Mouse (Mus musculus) MEL (cell line): ENCODE data around the gene Tmed10. TPM values are rescaled to one million over a fixed set of nuclear protein-coding genes. Genes with fewer than 3 reads are reported as not detected.

Experiments
- DNase-seq: peaks from one replicate; pipeline ENCODE4 v3.0.0; 2011; ENCODE audit warnings: low read depth, low spot score
- H3K27ac ChIP-seq: 2 replicates; pipeline ENCODE4 v1.5.1; 2012; ENCODE audit warnings: low read depth, mild to moderate bottlenecking, control low read depth, low read length, moderate library complexity; ENCODE audit not compliant: control insufficient read depth
- H3K27me3 ChIP-seq, 2 experiments: fragments of 150-350 bp in 1 of 2; sonication (generic) in 1 of 2; 2 replicates each; pipeline ENCODE4 v1.6.1; 2012; ENCODE audit warnings: low read length in 2 of 2, mild to moderate bottlenecking in 2 of 2, improper control_type of control experiment in 1 of 2, moderate library complexity in 1 of 2; ENCODE audit not compliant: insufficient read depth in 2 of 2, control insufficient read depth in 1 of 2
- H3K36me3 ChIP-seq, 2 experiments: 2 replicates each; pipeline ENCODE4 v1.6.1; 2012 to 2014; ENCODE audit warnings: low read length in 2 of 2, improper control_type of control experiment in 1 of 2, inconsistent platforms in 1 of 2, mild to moderate bottlenecking in 1 of 2; ENCODE audit not compliant: insufficient read depth in 2 of 2, control insufficient read depth in 1 of 2
- H3K4me1 ChIP-seq, 2 experiments: fragments of 150-350 bp in 1 of 2; sonication (generic) in 1 of 2; 2 replicates each; pipeline ENCODE4 v1.6.1; 2012; ENCODE audit warnings: low read length in 2 of 2, improper control_type of control experiment in 1 of 2, mild to moderate bottlenecking in 1 of 2; ENCODE audit not compliant: insufficient read depth in 2 of 2, control insufficient read depth in 1 of 2
- H3K4me3 ChIP-seq, 2 experiments: fragments of 150-350 bp in 1 of 2; sonication (generic) in 1 of 2; 2 replicates each; pipeline ENCODE4 v1.5.1; 2012; ENCODE audit warnings: low read depth in 2 of 2, low read length in 2 of 2, mild to moderate bottlenecking in 2 of 2, moderate library complexity in 2 of 2, control low read depth in 1 of 2, improper control_type of control experiment in 1 of 2; ENCODE audit not compliant: control insufficient read depth in 1 of 2, insufficient read depth in 1 of 2
- H3K79me2 ChIP-seq: 2 replicates; pipeline ENCODE4 v1.6.1; 2012; ENCODE audit warnings: mild to moderate bottlenecking, low read length, moderate library complexity; ENCODE audit not compliant: control insufficient read depth, poor library complexity, insufficient read depth
- H3K9ac ChIP-seq: 2 replicates; pipeline ENCODE4 v1.6.1; 2012; ENCODE audit warnings: low read depth, mild to moderate bottlenecking, control low read depth, low read length, moderate library complexity; ENCODE audit not compliant: control insufficient read depth, poor library complexity, severe bottlenecking
- H3K9me3 ChIP-seq: fragments of 150-350 bp; sonication (generic); replicated peaks from 2 replicates; pipeline ENCODE4 v1.6.1; 2012; ENCODE audit warnings: mild to moderate bottlenecking, low read length, improper control_type of control experiment, moderate library complexity; ENCODE audit not compliant: insufficient read depth
- CHD1 ChIP-seq: IDR thresholded peaks from 2 replicates; pipeline ENCODE4 v1.6.1; 2012; ENCODE audit warnings: low read depth, mild to moderate bottlenecking, inconsistent platforms, low read length, improper control_type of control experiment
- CHD2 ChIP-seq: IDR thresholded peaks from 2 replicates; pipeline ENCODE4 v1.6.1; 2011; ENCODE audit warnings: low read length, improper control_type of control experiment
- CTCF ChIP-seq, 3 experiments: IDR thresholded peaks in 2 of 3; conservative IDR thresholded peaks in 1 of 3; 2 replicates each; pipeline ENCODE4 v1.5.1; 2011 to 2012; ENCODE audit warnings: low read length in 3 of 3, low read depth in 2 of 3, mild to moderate bottlenecking in 2 of 3, improper control_type of control experiment in 1 of 3, inconsistent platforms in 1 of 3, mixed read lengths in 1 of 3, moderate library complexity in 1 of 3; ENCODE audit not compliant: control insufficient read depth in 1 of 3, insufficient read depth in 1 of 3, poor library complexity in 1 of 3, severe bottlenecking in 1 of 3
- ELF1 ChIP-seq: IDR thresholded peaks from 2 replicates; pipeline ENCODE4 v1.6.1; 2014; ENCODE audit warnings: low read depth, mild to moderate bottlenecking, inconsistent platforms, low read length, improper control_type of control experiment, moderate library complexity
- EP300 ChIP-seq, 2 experiments: IDR thresholded peaks; 2 replicates each; pipeline ENCODE4 v1.6.1; 2011; ENCODE audit warnings: improper control_type of control experiment in 2 of 2, low read length in 2 of 2, low read depth in 1 of 2, mild to moderate bottlenecking in 1 of 2
- ETS1 ChIP-seq: IDR thresholded peaks from 2 replicates; pipeline ENCODE4 v1.6.1; 2012; ENCODE audit warnings: low read depth, mild to moderate bottlenecking, inconsistent platforms, low read length, improper control_type of control experiment, moderate library complexity
- GABPA ChIP-seq: IDR thresholded peaks from 2 replicates; pipeline ENCODE4 v1.6.1; 2012; ENCODE audit warnings: low read depth, mild to moderate bottlenecking, inconsistent platforms, low read length, improper control_type of control experiment, moderate library complexity
- HCFC1 ChIP-seq: IDR thresholded peaks from 2 replicates; pipeline ENCODE4 v1.6.1; 2012; ENCODE audit warnings: low read depth, mild to moderate bottlenecking, inconsistent platforms, low read length, improper control_type of control experiment, moderate library complexity
- JUND ChIP-seq: IDR thresholded peaks from 2 replicates; pipeline ENCODE4 v1.6.1; 2011; ENCODE audit warnings: low read depth, mild to moderate bottlenecking, improper control_type of control experiment, low read length
- KAT2A ChIP-seq: conservative IDR thresholded peaks from 2 replicates; pipeline ENCODE4 v1.6.1; 2012; ENCODE audit warnings: low read depth, low read length, improper control_type of control experiment, inconsistent platforms
- MEF2A ChIP-seq: IDR thresholded peaks from 2 replicates; pipeline ENCODE4 v1.6.1; 2014; ENCODE audit warnings: low read depth, mild to moderate bottlenecking, inconsistent platforms, low read length, improper control_type of control experiment; ENCODE audit not compliant: poor library complexity, insufficient replicate concordance, severe bottlenecking; ENCODE audit errors: extremely low read depth
- MXI1 ChIP-seq: IDR thresholded peaks from 2 replicates; pipeline ENCODE4 v1.6.1; 2011; ENCODE audit warnings: mild to moderate bottlenecking, low read depth, low read length, improper control_type of control experiment
- MYB ChIP-seq: IDR thresholded peaks from 2 replicates; pipeline ENCODE4 v1.6.1; 2011; ENCODE audit warnings: mild to moderate bottlenecking, low read depth, low read length, improper control_type of control experiment
- NELFE ChIP-seq: IDR thresholded peaks from 2 replicates; pipeline ENCODE4 v1.6.1; 2011; ENCODE audit warnings: low read depth, low read length, improper control_type of control experiment
- POLR2AphosphoS5 ChIP-seq: IDR thresholded peaks from 2 replicates; pipeline ENCODE4 v1.6.1; 2012; ENCODE audit warnings: low read depth, borderline replicate concordance, mild to moderate bottlenecking, inconsistent platforms, low read length, moderate library complexity, mixed read lengths
- RCOR1 ChIP-seq: IDR thresholded peaks from 2 replicates; pipeline ENCODE4 v1.6.1; 2012; ENCODE audit warnings: low read depth, mild to moderate bottlenecking, inconsistent platforms, low read length, improper control_type of control experiment
- SMC3 ChIP-seq: IDR thresholded peaks from 2 replicates; pipeline ENCODE4 v1.6.1; 2011; ENCODE audit warnings: low read depth, low read length, improper control_type of control experiment
- TAL1 ChIP-seq: IDR thresholded peaks from 2 replicates; pipeline ENCODE4 v1.6.1; 2012; ENCODE audit warnings: mild to moderate bottlenecking, inconsistent platforms, low read length, moderate library complexity, mixed read lengths
- TBP ChIP-seq: IDR thresholded peaks from 2 replicates; pipeline ENCODE4 v1.8.0; 2011; ENCODE audit warnings: low read depth, low read length, improper control_type of control experiment
- TCF12 ChIP-seq: IDR thresholded peaks from 2 replicates; pipeline ENCODE4 v1.6.1; 2014; ENCODE audit warnings: low read depth, mild to moderate bottlenecking, inconsistent platforms, low read length, improper control_type of control experiment, moderate library complexity
- UBTF ChIP-seq: IDR thresholded peaks from 2 replicates; pipeline ENCODE4 v1.6.1; 2012; ENCODE audit warnings: low read depth, mild to moderate bottlenecking, inconsistent platforms, low read length, improper control_type of control experiment, moderate library complexity, borderline replicate concordance; ENCODE audit not compliant: insufficient read depth
- ZC3H11A ChIP-seq: IDR thresholded peaks from 2 replicates; pipeline ENCODE4 v1.6.1; 2012; ENCODE audit warnings: low read depth, mild to moderate bottlenecking, inconsistent platforms, low read length, improper control_type of control experiment
- ZKSCAN1 ChIP-seq: IDR thresholded peaks from 2 replicates; pipeline ENCODE4 v1.6.1; 2012; ENCODE audit warnings: low read depth, mild to moderate bottlenecking, inconsistent platforms, low read length, improper control_type of control experiment, moderate library complexity
- polyA plus RNA-seq, 2 experiments: library from polyadenylated mRNA; stranded (reverse) in 1 of 2; unstranded in 1 of 2; fragments of >175 nt in 1 of 2; fragments of >200 nt in 1 of 2; gene quantifications; 2 replicates each; pipeline versions ENCODE4 v1.2.1 to v1.2.4; 2012; ENCODE audit warnings: low replicate concordance in 2 of 2, low read depth in 1 of 2; ENCODE audit not compliant: insufficient read length in 2 of 2, insufficient read depth in 1 of 2, missing spikeins in 1 of 2
- total RNA-seq: library from RNA; depleted of rRNA; stranded (reverse); fragments of 300-350 nt; gene quantifications from 2 replicates; pipeline ENCODE4 v1.2.3, GENCODE M21; 2012

The Tmed10 gene
- total and polyA plus RNA-seq, 3 experiments: 45.7 to 229 (median 60.2) TPM

DNA sequence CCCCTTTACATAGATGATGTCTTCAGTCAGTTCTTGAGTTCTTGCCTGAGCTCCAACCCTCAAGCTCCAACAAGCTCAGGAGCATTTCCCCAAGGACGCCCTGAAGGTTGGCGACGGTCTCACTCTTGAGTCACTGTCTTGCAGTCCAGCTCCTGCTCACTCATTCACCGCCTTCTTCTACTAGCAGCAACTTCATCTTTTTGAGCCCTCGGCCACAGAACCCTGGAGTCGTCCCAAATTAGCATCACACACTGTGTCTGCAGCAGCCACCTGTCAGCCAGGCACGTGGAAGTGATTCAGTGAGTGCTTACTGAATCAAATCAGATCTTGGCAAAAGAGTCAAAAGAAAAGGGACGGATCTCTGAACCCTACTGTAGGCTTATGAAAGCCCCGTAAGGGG, 46.3 kb upstream of the Tmed10 start:
- Histone ChIP-seq H3K4me1 (no peaks in the 10 kb centered on the region), H3K79me2 (no peaks in the 10 kb centered on the region), H3K27ac (no peak overlapping the region), H3K9me3 (no peaks in the 10 kb centered on the region), H3K36me3 (no peaks in the 10 kb centered on the region), H3K4me3 (no peak overlapping the region), H3K27me3 (peaks cover 3 to 5% of the 10 kb centered on the region in 2 experiments; a peak in 3 of 4 replicates), H3K9ac (no peak overlapping the region)
- no peak for DNase-seq
- TF ChIP-seq MEF2A: no peak
- no peak for TF ChIP-seq SMC3
- no peak for TF ChIP-seq TBP
- no peak for TF ChIP-seq HCFC1
- TF ChIP-seq POLR2AphosphoS5: no peak
- no peak for TF ChIP-seq ELF1

DNA sequence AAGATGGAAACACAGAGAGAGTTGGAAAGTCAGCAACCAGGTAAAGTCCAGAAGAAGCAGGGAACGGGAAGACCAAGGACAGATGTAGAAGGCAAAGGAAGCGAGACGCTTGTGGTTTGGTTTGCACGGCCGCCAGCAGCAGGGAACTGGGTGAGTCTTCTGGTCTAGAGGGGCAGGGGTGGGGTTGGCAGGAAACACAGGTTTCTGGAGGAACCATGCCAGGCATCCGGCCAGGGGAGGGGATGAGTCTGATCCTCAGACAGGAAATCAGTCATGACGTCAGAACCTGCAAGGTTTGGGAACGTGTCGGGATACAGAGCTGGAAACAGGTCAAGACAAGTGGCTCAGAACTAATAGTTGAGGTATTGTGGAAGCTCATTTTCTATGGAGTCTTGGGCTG, 43.2 kb upstream of the Tmed10 start:
- DNase-seq: no peak
- no peaks in the 10 kb centered on the region for H3K4me1 ChIP-seq
- no peak overlapping the region for H3K9ac ChIP-seq
- no peaks in the 10 kb centered on the region for H3K9me3 ChIP-seq
- H3K36me3 ChIP-seq: no peaks in the 10 kb centered on the region
- peaks cover 3 to 9% of the 10 kb centered on the region in 2 experiments; a peak in 3 of 4 replicates for H3K27me3 ChIP-seq
- no peak overlapping the region for H3K27ac ChIP-seq
- no peak for TF ChIP-seq RCOR1
- TF ChIP-seq UBTF: no peak
- TF ChIP-seq ETS1: no peak
- TF ChIP-seq ZKSCAN1: no peak
- no peak for TF ChIP-seq KAT2A
- TF ChIP-seq GABPA: no peak
- no peak for TF ChIP-seq JUND
- TF ChIP-seq SMC3: no peak
- no peak for TF ChIP-seq TAL1
- TF ChIP-seq EP300 (IDR thresholded peaks at IDR 0.05; ENCODE audit: low read depth in 1 of 2, low read length in 2 of 2): no peak
- TF ChIP-seq ELF1: no peak
- TF ChIP-seq MYB: no peak
- no peak for TF ChIP-seq ZC3H11A
- no peak for TF ChIP-seq CHD1
- TF ChIP-seq NELFE: no peak
- TF ChIP-seq TCF12: no peak
- TF ChIP-seq CHD2: no peak
- TF ChIP-seq CTCF (IDR thresholded peaks at IDR 0.05 in 2 of 3, conservative IDR thresholded peaks at IDR 0.05 in 1 of 3; ENCODE audit: control insufficient read depth in 1 of 3, insufficient read depth in 1 of 3, low read depth in 2 of 3, low read length in 3 of 3, poor library complexity in 1 of 3, severe bottlenecking in 1 of 3): no peak
- no peak for TF ChIP-seq MXI1
- TF ChIP-seq, all 39 proteins: peak for 0
- no peak overlapping the region for H3K4me3 ChIP-seq
- no peaks in the 10 kb centered on the region for H3K79me2 ChIP-seq
